Mouse (Mus musculus) ES-E14 (cell line): ENCODE data around the gene Isg20l2. TPM values are rescaled to one million over a fixed set of nuclear protein-coding genes. Genes with fewer than 3 reads are reported as not detected.

Experiments
- DNase-seq: peaks from one replicate; pipeline ENCODE4 v3.0.0-alpha.2; 2013; ENCODE audit warnings: low read depth, low spot score
- H3K27ac ChIP-seq: 2 replicates; pipeline ENCODE4 v1.5.1; 2012; ENCODE audit warnings: low read depth, mild to moderate bottlenecking, low read length, moderate library complexity, mixed read lengths; ENCODE audit not compliant: poor library complexity, insufficient read depth, severe bottlenecking
- H3K36me3 ChIP-seq: 2 replicates; pipeline ENCODE4 v1.6.1; 2012; ENCODE audit warnings: mild to moderate bottlenecking, low read length, moderate library complexity, mixed read lengths; ENCODE audit not compliant: control insufficient read depth, poor library complexity, insufficient read depth, severe bottlenecking
- H3K4me1 ChIP-seq, 2 experiments: fragments of 150-350 bp in 1 of 2; sonication (generic) in 1 of 2; 2 replicates each; pipeline ENCODE4 v1.6.1; 2012; ENCODE audit warnings: low read length in 2 of 2, mild to moderate bottlenecking in 1 of 2, mixed read lengths in 1 of 2; ENCODE audit not compliant: control insufficient read depth in 2 of 2, insufficient read depth in 2 of 2, poor library complexity in 1 of 2
- H3K4me3 ChIP-seq, 2 experiments: fragments of 150-350 bp in 1 of 2; sonication (generic) in 1 of 2; 2 replicates each; pipeline ENCODE4 v1.5.1; 2012; ENCODE audit warnings: low read length in 2 of 2, low read depth in 1 of 2, mild to moderate bottlenecking in 1 of 2, mixed read lengths in 1 of 2; ENCODE audit not compliant: insufficient read depth in 1 of 2, poor library complexity in 1 of 2, severe bottlenecking in 1 of 2
- H3K9ac ChIP-seq: 2 replicates; pipeline ENCODE4 v1.6.1; 2012; ENCODE audit warnings: low read depth, mild to moderate bottlenecking, low read length, mixed read lengths; ENCODE audit not compliant: poor library complexity, insufficient read depth, severe bottlenecking
- H3K9me3 ChIP-seq: fragments of 150-350 bp; sonication (generic); 2 replicates; pipeline ENCODE4 v1.6.1; 2012; ENCODE audit warnings: low read depth, mild to moderate bottlenecking, low read length; ENCODE audit not compliant: control insufficient read depth, insufficient read depth
- CHD2 ChIP-seq: IDR thresholded peaks from 2 replicates; pipeline ENCODE4 v1.6.1; 2014; ENCODE audit warnings: mild to moderate bottlenecking, low read depth, low read length, inconsistent platforms
- HCFC1 ChIP-seq: IDR thresholded peaks from 2 replicates; pipeline ENCODE4 v1.6.1; 2012; ENCODE audit warnings: low read length, inconsistent platforms, borderline replicate concordance; ENCODE audit not compliant: insufficient read depth
- MAFK ChIP-seq: IDR thresholded peaks from 2 replicates; pipeline ENCODE4 v1.6.1; 2014; ENCODE audit warnings: mild to moderate bottlenecking, low read depth, low read length, inconsistent platforms; ENCODE audit not compliant: insufficient read depth
- ZC3H11A ChIP-seq: IDR thresholded peaks from 2 replicates; pipeline ENCODE4 v1.6.1; 2012; ENCODE audit warnings: low read depth, mild to moderate bottlenecking, inconsistent platforms, low read length, borderline replicate concordance
- ZNF384 ChIP-seq: IDR thresholded peaks from 2 replicates; pipeline ENCODE4 v1.6.1; 2012; ENCODE audit warnings: low read depth, low read length, inconsistent platforms
- in situ Hi-C, 2 experiments: fragments of 600-800 bp; cut with MboI; formaldehyde crosslinking; loops; one replicate each; pipeline ENCODE4 v1.15.1; 2025; ENCODE audit warnings: low sequenced_read_pairs in 2 of 2, inconsistent platforms in 1 of 2; ENCODE audit not compliant: unreplicated experiment in 2 of 2
- total RNA-seq: library from RNA; depleted of rRNA; stranded (reverse); fragments of 300-350 nt; gene quantifications from 2 replicates; pipeline ENCODE4 v1.2.3, GENCODE M21; 2012

Gene Isg20l2
- total RNA-seq, 1 experiment = 40.1 TPM

DNA sequence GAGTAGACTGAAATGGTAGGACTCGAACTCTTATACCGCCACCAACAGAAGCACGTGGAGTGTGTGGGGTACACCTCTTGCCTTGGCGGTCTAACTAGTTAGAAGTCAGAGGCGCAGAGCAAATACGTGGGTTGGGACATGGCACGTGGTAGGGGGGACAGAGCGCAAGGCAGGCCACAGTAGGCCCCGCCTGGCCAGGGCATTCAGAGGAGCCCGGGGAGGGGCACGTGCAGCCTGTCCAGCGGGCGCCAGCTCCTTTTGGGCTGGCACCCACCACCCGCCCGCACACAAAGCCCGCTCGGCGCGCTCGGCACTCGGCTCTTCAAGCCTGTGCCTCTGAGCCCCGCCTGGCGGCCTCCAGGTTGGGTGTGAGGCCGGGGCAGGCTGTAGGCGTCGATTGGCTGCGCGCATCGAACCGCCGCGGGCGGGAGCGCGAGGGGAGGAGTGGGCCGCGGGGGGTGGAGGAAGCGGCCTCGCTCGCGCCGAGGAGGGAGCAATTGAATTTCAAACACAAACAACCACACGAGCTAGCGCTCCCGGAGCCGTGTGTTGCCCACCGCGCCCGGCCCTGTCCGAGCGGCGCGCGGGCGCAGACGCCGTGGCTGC is 24.1 kb upstream of the Isg20l2 start, which contains the start of gene Hdgf:
Gene Hdgf (plus strand): TSS at position 442 of the 606 bp plus-strand sequence.
- Histone ChIP-seq H3K36me3 (peaks cover 2% of the 10 kb centered on the region; the same call in 1 of the 2 replicates), H3K27ac (peak within 1 kb of the TSS; percentile 95), H3K4me3 (peak within 1 kb of the TSS; percentile 79 to 97), H3K9me3 (no peaks in the 10 kb centered on the region), H3K9ac (peak within 1 kb of the TSS; percentile 100), H3K4me1 (peaks cover 3 to 4% of the 10 kb centered on the region in 2 experiments; a peak in 2 of 4 replicates)
- peak; percentile 91 for DNase-seq
- in situ Hi-C loops = no loop called here
- TF ChIP-seq ZC3H11A (no peak), MAFK (no peak), HCFC1 (peak; percentile 85)

DNA sequence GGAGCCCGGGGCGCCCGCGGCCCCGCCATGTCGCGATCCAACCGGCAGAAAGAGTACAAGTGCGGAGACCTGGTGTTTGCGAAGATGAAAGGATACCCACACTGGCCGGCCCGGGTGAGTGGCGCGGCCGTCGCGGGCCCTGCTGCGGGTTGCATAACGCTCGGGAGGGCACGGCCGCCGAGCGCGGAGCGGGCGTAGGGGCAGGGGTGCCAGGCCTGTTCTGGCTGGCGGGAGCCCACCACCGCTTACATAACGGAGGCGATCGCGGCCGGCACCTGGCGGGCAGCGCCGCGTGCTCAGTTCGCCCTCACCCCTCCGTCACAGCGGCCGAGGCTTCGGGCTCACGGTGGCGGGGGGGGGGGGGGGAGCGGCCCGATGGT is 23.5 kb upstream of the Isg20l2 start:
- no peak for DNase-seq
- in situ Hi-C loops = no loop called here
- TF ChIP-seq ZC3H11A (no peak), ZNF384 (no peak), CHD2 (no peak), HCFC1 (no peak), MAFK (no peak)
- H3K4me3 ChIP-seq = peak overlapping the region; percentile 79 to 97
- peaks cover 5% of the 10 kb centered on the region; the same call in 1 of the 2 replicates for H3K36me3 ChIP-seq
- H3K9ac ChIP-seq = peak overlapping the region; percentile 100
- no peaks in the 10 kb centered on the region for H3K9me3 ChIP-seq
- H3K27ac ChIP-seq = peak overlapping the region; percentile 95
- H3K4me1 ChIP-seq = peaks cover 5 to 8% of the 10 kb centered on the region in 2 experiments; a peak in 3 of 4 replicates

DNA sequence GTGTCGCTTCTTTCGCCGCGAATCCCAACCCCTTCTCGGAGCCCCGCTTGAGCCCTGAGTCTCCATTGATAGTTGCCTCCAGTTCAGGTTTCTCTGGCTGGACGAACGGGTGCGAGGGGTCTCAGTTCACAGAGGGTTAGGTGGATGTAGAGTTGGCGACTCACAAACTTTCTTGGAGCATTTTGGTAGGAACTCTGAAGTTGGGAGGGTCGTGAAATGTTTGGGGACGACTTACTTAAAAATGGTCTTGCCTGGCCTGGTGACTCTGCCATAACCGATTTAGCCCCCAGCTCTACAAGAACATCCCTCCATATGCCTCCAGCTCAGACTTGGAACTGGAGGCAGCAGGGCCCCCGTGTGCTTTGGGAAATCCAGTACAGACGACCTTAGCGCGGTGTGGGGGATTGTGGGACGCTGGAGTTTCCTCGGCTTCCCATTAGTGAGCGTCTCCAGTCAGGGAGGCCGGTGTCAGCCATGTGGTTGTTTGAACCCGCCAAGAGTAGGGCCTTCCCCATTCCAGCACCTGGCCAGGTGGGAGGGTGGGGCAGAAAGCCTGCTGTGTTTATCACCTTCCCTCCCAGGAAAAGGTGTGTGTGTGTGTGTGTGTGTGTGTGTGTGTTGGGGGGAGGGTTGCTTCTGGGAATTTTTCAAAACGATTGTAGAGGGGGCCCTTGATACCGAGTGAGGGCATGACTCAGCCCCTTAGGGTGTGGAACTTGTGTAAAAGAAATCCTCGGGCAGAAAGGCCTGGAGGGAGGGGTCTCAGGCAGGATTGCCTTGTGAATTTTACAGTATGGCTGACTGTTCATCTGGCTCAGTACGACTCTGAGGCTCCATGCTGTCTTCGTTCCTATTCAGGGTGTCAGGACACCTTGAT is 22.9 kb upstream of the Isg20l2 start:
- TF ChIP-seq ZC3H11A (no peak), CHD2 (no peak), MAFK (no peak), ZNF384 (no peak), HCFC1 (no peak)
- H3K27ac ChIP-seq = peak overlapping the region; percentile 95
- in situ Hi-C loops = no loop called here

DNA sequence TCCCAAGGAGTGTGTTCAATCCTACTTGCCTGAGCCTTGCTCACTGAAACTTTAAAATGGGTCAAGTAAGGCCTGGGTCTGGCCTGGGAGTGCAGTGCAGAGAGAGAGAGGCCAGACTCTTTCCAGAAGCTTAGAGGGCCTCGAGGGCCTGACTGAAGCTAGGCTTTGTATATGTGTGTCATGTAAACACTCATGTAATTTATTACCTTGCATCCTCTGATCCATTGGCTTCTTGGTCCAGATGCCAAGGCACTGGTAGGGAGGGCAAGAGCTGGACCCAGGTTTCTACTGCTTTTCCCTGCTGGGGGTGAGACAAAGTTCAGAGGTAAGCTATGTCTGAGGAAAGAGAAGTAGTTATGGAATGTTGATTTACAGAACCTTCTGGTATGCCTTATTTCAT is 22.2 kb upstream of the Isg20l2 start:
- in situ Hi-C loops = no loop called here
- peaks cover 10% of the 10 kb centered on the region; the same call in 1 of the 2 replicates for H3K36me3 ChIP-seq
- H3K4me1 ChIP-seq = peaks cover 12 to 13% of the 10 kb centered on the region in 2 experiments
- no peaks in the 10 kb centered on the region for H3K9me3 ChIP-seq
- peak overlapping the region; percentile 100 for H3K9ac ChIP-seq
- peak overlapping the region; percentile 79 to 97 for H3K4me3 ChIP-seq
- DNase-seq = no peak
- peak overlapping the region; percentile 95 for H3K27ac ChIP-seq
- no peak for TF ChIP-seq HCFC1

More for the DNA sequence above, 22.9 kb upstream of the Isg20l2 start:
- Histone ChIP-seq H3K9ac (peak overlapping the region; percentile 100), H3K36me3 (peaks cover 6% of the 10 kb centered on the region; the same call in 1 of the 2 replicates), H3K4me3 (peak overlapping the region; percentile 79 to 97), H3K9me3 (no peaks in the 10 kb centered on the region), H3K4me1 (peaks cover 9 to 10% of the 10 kb centered on the region in 2 experiments)
- peak; percentile 38 for DNase-seq
